Mouse (Mus musculus): Measurements from ENCODE around the gene Rhobtb1.

The Rhobtb1 gene

GRCm38 (mm10) chr10:69248261-69249160, 97.3 kb downstream of the Rhobtb1 start:
- no peak for DNase-seq

- DNase-seq: no peak
Observed at GRCm38 (mm10) chr10:69251254-69251653, 100.0 kb downstream of the Rhobtb1 start.

GRCm38 (mm10) chr10:69252112-69253074, 101.2 kb downstream of the Rhobtb1 start:
- DNase-seq: no peak

GRCm38 (mm10) chr10:69253075-69253685, 101.9 kb downstream of the Rhobtb1 start:
- no peak for DNase-seq

GRCm38 (mm10) chr10:69253686-69254080, 102.4 kb downstream of the Rhobtb1 start:
- no peak for DNase-seq

- no peak for DNase-seq
Observed at GRCm38 (mm10) chr10:69254390-69254847, 103.2 kb downstream of the Rhobtb1 start.

GRCm38 (mm10) chr10:69255594-69255993, 104.4 kb downstream of the Rhobtb1 start:
- DNase-seq: no peak

- DNase-seq: no peak
Observed at GRCm38 (mm10) chr10:69257592-69258133, 106.4 kb downstream of the Rhobtb1 start.

- DNase-seq: no peak
Observed at GRCm38 (mm10) chr10:69258588-69258987, 107.4 kb downstream of the Rhobtb1 start.

GRCm38 (mm10) chr10:69259161-69259560, 107.9 kb downstream of the Rhobtb1 start:
- no peak for DNase-seq

GRCm38 (mm10) chr10:69259929-69260328, 108.7 kb downstream of the Rhobtb1 start:
- no peak for DNase-seq

- no peak for DNase-seq
Observed at GRCm38 (mm10) chr10:69262918-69263822, 111.9 kb downstream of the Rhobtb1 start.

- no peak for DNase-seq
Observed at GRCm38 (mm10) chr10:69263906-69264305, 112.7 kb downstream of the Rhobtb1 start.

- no peak for DNase-seq
Observed at GRCm38 (mm10) chr10:69265421-69265820, 114.2 kb downstream of the Rhobtb1 start.

GRCm38 (mm10) chr10:69268061-69268643, 116.9 kb downstream of the Rhobtb1 start:
- DNase-seq: no peak

- no peak for DNase-seq
Observed at GRCm38 (mm10) chr10:69271436-69271835, 120.2 kb downstream of the Rhobtb1 start.

- no peak for DNase-seq
Observed at GRCm38 (mm10) chr10:69274275-69274674, 123.0 kb downstream of the Rhobtb1 start.

- no peak for DNase-seq
Observed at GRCm38 (mm10) chr10:69274705-69275104, 123.5 kb downstream of the Rhobtb1 start.

GRCm38 (mm10) chr10:69275811-69276775, 124.9 kb downstream of the Rhobtb1 start:
- DNase-seq: no peak

GRCm38 (mm10) chr10:69276920-69277435, 125.7 kb downstream of the Rhobtb1 start:
- DNase-seq: no peak
